Comparison of ENCODE assay signal across 12 mouse cellular contexts in genomic region chr4:141751419-141752075, GRCm38 (mm10). TPM values are rescaled to one million over a fixed set of nuclear protein-coding genes. Genes with fewer than 3 reads are reported as not detected.
DNase-seq lines count a peak whose midpoint lies in the region; ATAC-seq and TF ChIP-seq lines count a peak whose summit lies in the region.
"Had no signal": no experiment of that assay in that cellular context is flagged by ENCODE, and none has a peak within 500 bp of the region (broad histone marks: within the 10 kb centered on the region; RNA-seq: fewer than 3 reads in every experiment).

No protein-coding gene starts in this region.

- no peak for TF ChIP-seq CTCF in gastrocnemius, adult 2 months (IDR thresholded peaks at IDR 0.05)
- TF ChIP-seq CTCF in lung, embryonic 14.5 days (IDR thresholded peaks at IDR 0.05; ENCODE audit: low read depth): no peak
- TF ChIP-seq CTCF in liver, postnatal 0 days (IDR thresholded peaks at IDR 0.05; ENCODE audit: low read depth): no peak
- no peak for TF ChIP-seq CTCF in left cerebral cortex, adult 2 months (IDR thresholded peaks at IDR 0.05)

- no peak overlapping the region for H3K9ac ChIP-seq in lung, embryonic 14.5 days
- no peak overlapping the region for H3K9ac ChIP-seq in embryonic facial prominence, embryonic 14.5 days (ENCODE audit: low read depth, low read length)
- peak overlapping the region; percentile 31 for H3K9ac ChIP-seq in liver, postnatal 0 days (replicated peaks)
- H3K9ac ChIP-seq: forebrain, embryonic 13.5 days; hindbrain, embryonic 13.5 days had no signal

- H3K27me3 ChIP-seq in lung, embryonic 14.5 days (ENCODE audit: insufficient read depth, low read length): peaks cover 6% of the 10 kb centered on the region; the same call in 1 of the 2 replicates
- H3K27me3 ChIP-seq in embryonic facial prominence, embryonic 14.5 days (replicated peaks; ENCODE audit: control insufficient read depth, insufficient read depth, low read length): no peaks in the 10 kb centered on the region
- no peaks in the 10 kb centered on the region for H3K27me3 ChIP-seq in liver, postnatal 0 days (ENCODE audit: insufficient read depth, low read length)
- H3K27me3 ChIP-seq: forebrain, embryonic 13.5 days had no signal

- intact Hi-C loops in gastrocnemius, adult 2 months (cut with DNase I): no loop called here
- intact Hi-C loops in gastrocnemius, postnatal 36 days (cut with DNase I): no loop called here
- intact Hi-C loops in left cerebral cortex, adult 2 months (cut with DNase I): no loop called here

- no peaks in the 10 kb centered on the region for H3K36me3 ChIP-seq in lung, embryonic 14.5 days (ENCODE audit: insufficient read depth)
- no peaks in the 10 kb centered on the region for H3K36me3 ChIP-seq in embryonic facial prominence, embryonic 14.5 days (ENCODE audit: control insufficient read depth, insufficient read depth, low read length)
- H3K36me3 ChIP-seq in liver, postnatal 0 days (replicated peaks; ENCODE audit: insufficient read depth, low read length): no peaks in the 10 kb centered on the region
- H3K36me3 ChIP-seq: hindbrain, embryonic 13.5 days had no signal

- 29% methylated on average over 4 of the region's 4 CpGs for WGBS in lung, embryonic 14.5 days
- 34% methylated on average over 4 of the region's 4 CpGs for WGBS in embryonic facial prominence, embryonic 14.5 days
- 20% methylated on average over 4 of the region's 4 CpGs for WGBS in liver, postnatal 0 days (ENCODE audit: insufficient replicate concordance)

- peak; percentile 50 for ATAC-seq in lung, embryonic 14.5 days (ENCODE audit: insufficient read depth)
- ATAC-seq in embryonic facial prominence, embryonic 14.5 days (ENCODE audit: low read depth): 0 out of 2 replicates have a peak, but pooled peaks have one; percentile 33
- peak; percentile 88 for ATAC-seq in liver, postnatal 0 days
- ATAC-seq: forebrain, embryonic 13.5 days had no signal

- peak; percentile 98 for TF ChIP-seq EP300 in liver, postnatal 0 days (IDR thresholded peaks at IDR 0.05; ENCODE audit: low read depth)

- no peak overlapping the region for H3K4me2 ChIP-seq in lung, embryonic 14.5 days
- no peak overlapping the region for H3K4me2 ChIP-seq in embryonic facial prominence, embryonic 14.5 days (ENCODE audit: low read depth, low read length)
- peak overlapping the region; percentile 61 for H3K4me2 ChIP-seq in liver, postnatal 0 days (ENCODE audit: low read depth, low read length)
- H3K4me2 ChIP-seq: forebrain, embryonic 13.5 days; hindbrain, embryonic 13.5 days had no signal

- H3K4me1 ChIP-seq in lung, embryonic 14.5 days (ENCODE audit: insufficient read depth): no peaks in the 10 kb centered on the region
- no peaks in the 10 kb centered on the region for H3K4me1 ChIP-seq in embryonic facial prominence, embryonic 14.5 days (ENCODE audit: control insufficient read depth, insufficient read depth, low read length)
- H3K4me1 ChIP-seq in liver, postnatal 0 days (ENCODE audit: insufficient read depth): peaks cover 19% of the 10 kb centered on the region
- H3K4me1 ChIP-seq: forebrain, embryonic 13.5 days had no signal

- DNase-seq in gastrocnemius, adult 2 months: no peak
- no peak for DNase-seq in gastrocnemius, postnatal 36 days
- no peak for DNase-seq in lung, embryonic 14.5 days
- no peak for DNase-seq in lung, postnatal 25 days (ENCODE audit: low spot score)
- DNase-seq in embryonic facial prominence, embryonic 14.5 days (ENCODE audit: low spot score): peak; percentile 29
- DNase-seq in liver, postnatal 0 days: peak; percentile 43
- no peak for DNase-seq in left cerebral cortex, adult 2 months (ENCODE audit: extremely low spot score in 1 of 2, low spot score in 2 of 2)
- no peak for DNase-seq in kidney, postnatal 36 days

- no peak overlapping the region for H3K4me3 ChIP-seq in gastrocnemius, adult 2 months
- no peak overlapping the region for H3K4me3 ChIP-seq in lung, embryonic 14.5 days (ENCODE audit: low read depth, low read length)
- no peak overlapping the region for H3K4me3 ChIP-seq in embryonic facial prominence, embryonic 14.5 days (ENCODE audit: low read depth, low read length)
- 0 out of 2 replicates have a peak overlapping the region, but pooled peaks have one; percentile 4 for H3K4me3 ChIP-seq in liver, postnatal 0 days (ENCODE audit: low read depth, low read length)
- H3K4me3 ChIP-seq in left cerebral cortex, adult 2 months: no peak overlapping the region
- H3K4me3 ChIP-seq: forebrain, embryonic 13.5 days; hindbrain, embryonic 13.5 days had no signal

- H3K9me3 ChIP-seq in lung, embryonic 14.5 days (ENCODE audit: low read depth, low read length): no peaks in the 10 kb centered on the region
- H3K9me3 ChIP-seq in embryonic facial prominence, embryonic 14.5 days (ENCODE audit: control insufficient read depth, low read length): no peaks in the 10 kb centered on the region
- no peaks in the 10 kb centered on the region for H3K9me3 ChIP-seq in liver, postnatal 0 days (ENCODE audit: low read length)
- H3K9me3 ChIP-seq: forebrain, embryonic 13.5 days; hindbrain, embryonic 13.5 days had no signal

- peak overlapping the region; percentile 16; the same call in 1 of the 2 replicates for H3K27ac ChIP-seq in gastrocnemius, adult 2 months
- peak overlapping the region; percentile 71; the same call in 1 of the 2 replicates for H3K27ac ChIP-seq in lung, embryonic 14.5 days (ENCODE audit: low read depth)
- H3K27ac ChIP-seq in embryonic facial prominence, embryonic 14.5 days (replicated peaks; ENCODE audit: low read depth, low read length): 0 out of 2 replicates have a peak overlapping the region, but pooled peaks have one; percentile 40
- H3K27ac ChIP-seq in liver, postnatal 0 days (ENCODE audit: low read depth): peak overlapping the region; percentile 96
- H3K27ac ChIP-seq in left cerebral cortex, adult 2 months: no peak overlapping the region
- H3K27ac ChIP-seq: forebrain, embryonic 13.5 days; hindbrain, embryonic 13.5 days; macrophage had no signal

RNA-seq across cellular contexts. Expression of gene Agmat, which starts 5.1 kb away (rescaled TPM):
- not detected for total RNA-seq in gastrocnemius, adult 2 months (2021)
- total RNA-seq in gastrocnemius, postnatal 36 days (2021): under 1 TPM in 1 of 2 experiments, not detected in 1; 0.23 TPM
- not detected in 2 replicates for polyA plus RNA-seq in lung, embryonic 14.5 days (2014; fragmentation: Nextera tagmentation; extraction: Ambion mirVana)
- 0.13 and 0.29 TPM in 2 replicates for polyA plus RNA-seq in embryonic facial prominence, embryonic 14.5 days (2014; fragmentation: Nextera tagmentation; extraction: Ambion mirVana)
- polyA plus RNA-seq in liver, postnatal 0 days (2015; fragmentation: Nextera tagmentation; extraction: Ambion mirVana): 101 and 105 TPM in 2 replicates
- total RNA-seq in left cerebral cortex, adult 2 months (2021): 1 to 10 TPM; 2.0 to 2.7 TPM
- total RNA-seq: neutrophil, adult 5-6 weeks had no signal
- polyA plus RNA-seq: forebrain, embryonic 13.5 days; hindbrain, embryonic 13.5 days; macrophage had no signal

RNA-seq across cellular contexts. Expression of gene Ddi2, which starts 28.3 kb away (rescaled TPM):
- total RNA-seq in gastrocnemius, adult 2 months (2021): 10 to 100 TPM; 37.8 to 46.5 TPM
- total RNA-seq in gastrocnemius, postnatal 36 days (2021): 10 to 100 TPM; 38.7 to 50.5 TPM
- 19.8 and 21.5 TPM in 2 replicates for polyA plus RNA-seq in lung, embryonic 14.5 days (2014; fragmentation: Nextera tagmentation; extraction: Ambion mirVana)
- polyA plus RNA-seq in embryonic facial prominence, embryonic 14.5 days (2014; fragmentation: Nextera tagmentation; extraction: Ambion mirVana): 18.8 and 19.4 TPM in 2 replicates
- 21.7 and 22.6 TPM in 2 replicates for polyA plus RNA-seq in liver, postnatal 0 days (2015; fragmentation: Nextera tagmentation; extraction: Ambion mirVana)
- total RNA-seq in left cerebral cortex, adult 2 months (2021): 10 to 100 TPM; 47.8 to 48.5 TPM

RNA-seq across cellular contexts. Expression of gene Dnajc16, which starts 39.2 kb away (rescaled TPM):
- total RNA-seq in gastrocnemius, adult 2 months (2021): 10 to 100 TPM; 12.6 to 12.9 TPM
- 10 to 100 TPM; 10.7 to 11.1 TPM for total RNA-seq in gastrocnemius, postnatal 36 days (2021)
- polyA plus RNA-seq in lung, embryonic 14.5 days (2014; fragmentation: Nextera tagmentation; extraction: Ambion mirVana): 3.5 and 4.2 TPM in 2 replicates
- polyA plus RNA-seq in embryonic facial prominence, embryonic 14.5 days (2014; fragmentation: Nextera tagmentation; extraction: Ambion mirVana): 3.1 and 4.0 TPM in 2 replicates
- polyA plus RNA-seq in liver, postnatal 0 days (2015; fragmentation: Nextera tagmentation; extraction: Ambion mirVana): 2.7 TPM in 2 replicates
- 10 to 100 TPM; 43.4 to 43.7 TPM for total RNA-seq in left cerebral cortex, adult 2 months (2021)

RNA-seq across cellular contexts. Expression of gene Casp9, which starts 41.9 kb away (rescaled TPM):
- total RNA-seq in gastrocnemius, adult 2 months (2021): 1 to 10 TPM; 2.2 to 2.5 TPM
- total RNA-seq in gastrocnemius, postnatal 36 days (2021): 1 to 10 TPM; 1.9 to 2.2 TPM
- polyA plus RNA-seq in lung, embryonic 14.5 days (2014; fragmentation: Nextera tagmentation; extraction: Ambion mirVana): 21.5 and 22.3 TPM in 2 replicates
- 10.3 and 14.2 TPM in 2 replicates for polyA plus RNA-seq in embryonic facial prominence, embryonic 14.5 days (2014; fragmentation: Nextera tagmentation; extraction: Ambion mirVana)
- polyA plus RNA-seq in liver, postnatal 0 days (2015; fragmentation: Nextera tagmentation; extraction: Ambion mirVana): 6.3 and 7.4 TPM in 2 replicates
- 10 to 100 TPM; 22.1 to 22.4 TPM for total RNA-seq in left cerebral cortex, adult 2 months (2021)

Comparison
In these comparisons a context has a peak if more than half of its experiments do, and no peak if none do; other contexts are left out.
1. DNase-seq: peak in embryonic facial prominence, embryonic 14.5 days (single experiment) and liver, postnatal 0 days (single experiment); none in gastrocnemius, adult 2 months (single experiment), gastrocnemius, postnatal 36 days (0 of 2), lung, embryonic 14.5 days (single experiment), lung, postnatal 25 days (single experiment), left cerebral cortex, adult 2 months (0 of 2) and kidney, postnatal 36 days (0 of 2).
2. ATAC-seq: peak in every context shown above with its lines; median percentile 88 in liver, postnatal 0 days; 50 in lung, embryonic 14.5 days; 33 in embryonic facial prominence, embryonic 14.5 days.